Mouse (Mus musculus) frontal cortex, postnatal 14 days (tissue): ENCODE measurements at regions not wholly inside any gene's neighbourhood (a gene's known extent, or its start where the extent isn't known, plus 50 kb on each side); places are given as distances from the start of the nearest gene placed in this dataset.
"Not testable (repeated sequence)": the region's sequence is repeated elsewhere in the genome, so short reads cannot be mapped to it uniquely, and the experiment has no call there.

Experiments used
- DNase-seq, 2 experiments: peaks; one replicate each; pipeline ENCODE4 v3.0.0; 2022; ENCODE audit warnings: low spot score in 2 of 2

DNA sequence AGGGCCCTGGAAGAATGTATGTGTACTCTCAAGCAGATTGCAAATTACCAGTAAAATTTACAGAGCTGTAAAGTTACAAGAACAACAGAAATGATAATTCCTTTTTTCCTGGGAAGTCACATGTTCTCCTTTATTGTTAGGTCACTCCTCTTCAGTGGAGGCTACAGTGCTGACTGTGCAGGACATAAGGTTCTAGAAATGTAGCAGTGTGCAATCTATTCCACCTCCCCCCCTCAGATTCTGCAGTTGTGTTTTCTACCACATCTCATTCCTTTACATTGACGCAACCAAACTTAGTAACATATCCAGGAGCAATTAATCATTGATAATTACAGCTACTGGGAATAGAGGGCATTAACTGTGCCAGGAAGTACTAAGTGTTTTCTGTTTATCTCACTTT is 385.3 kb upstream of the Tnc start:
- DNase-seq = no peak

DNA sequence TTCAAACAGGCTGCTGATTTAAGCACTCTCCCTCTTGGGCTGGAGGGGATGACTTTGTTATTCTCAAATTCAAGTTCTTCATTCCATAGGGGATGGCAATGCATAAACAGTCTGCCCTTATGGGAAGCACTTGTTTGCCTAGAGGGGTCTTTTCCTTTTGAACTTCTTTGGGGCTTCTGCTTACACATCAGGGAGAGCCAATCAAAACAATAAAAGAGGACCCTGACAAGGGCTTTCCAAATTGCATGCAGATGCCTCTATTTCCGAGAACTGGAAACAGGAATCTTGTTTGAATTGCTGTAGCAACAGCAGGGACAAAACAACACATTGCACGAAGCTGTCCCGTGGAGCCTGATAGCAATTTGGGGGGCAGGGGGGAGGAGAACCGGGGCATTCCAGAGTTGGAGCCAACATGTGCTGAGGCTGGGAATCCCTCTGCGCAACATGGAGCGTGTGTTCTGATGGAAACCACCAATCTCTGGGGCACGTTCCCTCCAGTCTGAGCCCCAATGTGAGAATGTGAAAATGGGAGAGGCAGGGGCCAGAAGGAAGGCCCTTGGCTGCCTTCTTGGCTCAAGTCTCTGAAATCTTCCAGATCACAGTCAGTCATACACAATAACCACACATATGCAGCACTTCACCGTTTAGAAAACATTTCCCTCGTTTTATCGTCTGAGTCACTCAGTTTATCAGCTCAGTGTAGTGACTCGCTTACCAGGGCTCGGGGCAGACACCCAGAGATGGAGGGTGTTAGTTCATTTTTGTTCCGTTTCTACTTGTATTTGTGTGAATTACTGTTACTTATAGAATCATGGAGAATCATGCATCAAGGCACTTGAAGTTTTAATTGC is 391.2 kb upstream of the Tnc start:
- DNase-seq = no peak

GRCm38 (mm10) chr4:64451442-64451841 is 404.6 kb upstream of the Tnc start:
- no peak for DNase-seq

GRCm38 (mm10) chr4:64451946-64452345 is 405.1 kb upstream of the Tnc start:
- no peak for DNase-seq

GRCm38 (mm10) chr4:64492260-64492962 is 445.6 kb upstream of the Tnc start:
- no peak for DNase-seq

DNA sequence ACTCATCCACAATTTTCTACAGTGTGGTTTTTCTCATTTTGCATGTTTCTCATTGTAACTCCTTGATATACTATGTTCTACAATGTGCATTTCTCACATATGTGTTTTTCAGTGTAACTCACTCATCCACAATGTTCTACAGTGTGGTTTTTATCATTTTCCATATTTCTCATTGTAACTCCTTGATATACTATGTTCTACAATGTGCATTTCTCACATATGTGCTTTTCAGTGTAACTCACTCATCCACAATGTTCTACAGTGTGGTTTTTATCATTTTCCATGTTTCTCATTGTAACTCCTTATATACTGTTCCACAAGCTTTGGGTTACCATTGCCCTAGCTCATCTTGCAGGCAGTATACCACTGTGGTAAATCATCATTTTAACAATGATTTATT is 450.9 kb upstream of the Tnc start:
- not testable (repeated sequence) for DNase-seq

DNA sequence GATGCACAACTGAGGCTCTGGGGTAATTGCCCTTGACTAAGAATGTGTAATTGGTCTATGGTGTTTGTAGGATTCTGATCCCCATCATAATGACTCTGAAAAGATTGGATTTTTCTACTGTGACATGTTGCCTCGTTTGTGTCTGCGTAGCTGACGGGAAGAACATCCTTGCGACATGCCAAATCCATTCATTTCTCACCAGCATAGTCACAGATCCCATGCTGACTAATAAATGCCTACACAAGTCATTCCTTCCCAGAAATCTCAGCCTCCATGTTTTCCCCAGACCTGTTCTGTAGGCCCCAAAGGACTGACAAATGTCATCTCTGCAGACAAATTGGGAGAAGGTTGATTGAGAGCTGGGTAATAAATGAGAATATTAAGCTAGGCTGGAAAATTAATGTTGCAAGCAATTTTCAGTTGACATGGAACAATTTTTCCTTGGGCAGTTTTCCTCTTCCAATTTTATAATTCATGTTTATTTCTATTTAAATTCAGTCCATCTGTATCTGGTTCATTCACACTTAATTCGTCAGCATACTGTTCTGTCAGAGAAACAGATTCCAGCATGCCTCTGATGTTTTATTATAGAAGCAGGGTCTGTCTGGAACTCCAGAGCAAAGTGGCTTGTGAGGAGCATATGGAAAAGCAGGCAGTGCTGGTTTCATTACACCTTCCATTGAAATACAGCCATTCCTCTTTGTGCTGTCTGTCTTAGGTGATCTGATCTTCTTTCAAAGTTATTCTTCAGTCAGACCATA is 454.0 kb upstream of the Tnc start:
- no peak for DNase-seq

DNA sequence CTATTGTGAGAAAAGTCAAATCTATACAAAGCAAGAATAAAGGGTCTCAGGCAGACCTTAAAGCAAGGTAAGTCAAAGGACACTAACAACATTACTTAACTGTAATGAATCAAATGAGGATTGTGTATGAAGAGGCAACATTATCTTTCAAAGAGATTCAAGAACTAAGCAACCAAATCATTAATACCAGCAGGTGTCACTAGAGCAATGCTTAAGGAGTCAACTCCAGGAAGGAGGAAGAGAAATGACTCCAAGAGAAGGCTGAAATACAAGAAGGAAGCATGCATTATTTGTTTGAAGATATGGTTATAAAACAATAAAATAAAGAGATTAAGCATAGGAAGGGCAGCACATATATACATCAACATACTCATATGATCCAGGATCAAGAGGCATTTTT is 475.1 kb upstream of the Tnc start:
- no peak for DNase-seq

GRCm38 (mm10) chr4:64527724-64528332 is 481.0 kb upstream of the Tnc start:
- no peak for DNase-seq

DNA sequence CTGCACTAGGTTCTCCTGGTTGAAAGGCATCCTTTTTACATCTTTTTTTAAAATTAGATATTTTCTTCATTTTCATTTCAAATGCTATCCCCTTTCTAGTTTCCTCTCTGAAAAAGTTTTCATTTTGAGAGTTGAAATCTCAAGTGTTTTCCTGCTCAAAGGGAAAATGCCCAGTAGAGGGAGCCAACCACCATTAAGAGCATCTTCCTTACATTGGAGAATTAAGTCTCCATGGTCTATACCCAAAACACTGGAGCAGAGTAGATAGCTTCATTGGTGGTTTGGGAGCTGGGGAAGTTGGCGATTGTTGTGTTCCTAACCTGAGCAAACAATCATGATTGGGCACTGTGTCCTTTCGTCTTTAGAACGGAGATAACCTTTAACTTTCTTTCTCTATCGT is 483.8 kb upstream of the Tnc start:
- DNase-seq = peak in 1 of 2 experiments; percentile 33

DNA sequence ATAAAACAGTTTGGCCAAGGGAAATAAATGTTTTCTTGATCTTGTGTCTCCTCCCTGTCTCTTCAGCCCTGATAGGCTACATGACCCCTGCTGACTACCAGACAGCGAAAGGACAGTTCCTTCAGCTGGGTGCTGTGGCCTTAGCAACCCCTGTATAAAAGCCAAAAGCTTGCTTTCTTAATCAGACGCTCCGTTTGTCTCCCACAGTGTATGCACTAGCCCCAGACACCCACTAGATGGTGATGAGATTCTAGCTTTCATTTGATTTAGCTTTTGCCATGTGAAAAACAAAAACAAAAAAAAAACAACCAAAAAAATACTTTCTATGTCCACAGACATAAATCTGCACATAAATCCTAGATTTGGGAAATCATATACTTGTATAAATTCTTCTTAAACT is 486.2 kb upstream of the Tnc start:
- peak in 1 of 2 experiments; percentile 10 for DNase-seq

GRCm38 (mm10) chr4:64535554-64536253 is 488.9 kb upstream of the Tnc start:
- no peak for DNase-seq

GRCm38 (mm10) chr4:64538009-64538408 is 491.2 kb upstream of the Tnc start:
- DNase-seq = no peak

- DNase-seq = no peak
These were observed 497.9 kb upstream of the Tnc start for GRCm38 (mm10) chr4:64544576-64545185.

- no peak for DNase-seq
These were observed 499.6 kb upstream of the Tnc start for GRCm38 (mm10) chr4:64546386-64546785.

DNA sequence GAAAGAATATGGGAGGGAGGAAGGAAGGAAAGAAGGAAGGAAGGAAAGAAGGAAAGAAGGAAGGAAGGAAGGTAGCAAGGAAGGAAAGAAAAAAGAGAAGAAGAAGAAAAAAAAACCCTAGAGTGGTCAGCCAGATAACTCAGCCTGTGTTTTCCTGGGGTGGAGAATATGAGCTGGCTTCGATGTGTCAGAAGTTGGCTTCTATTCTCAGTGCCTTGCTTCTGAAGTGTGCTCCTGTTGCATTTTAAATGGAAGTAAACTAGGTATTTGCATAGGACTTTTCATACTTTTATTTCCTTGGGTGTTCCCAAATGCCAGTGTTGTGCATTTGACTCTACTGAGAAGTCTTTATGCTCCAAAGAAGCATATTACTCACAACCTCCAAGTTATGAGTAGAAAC is 515.7 kb upstream of the Tnc start:
- no peak for DNase-seq

DNA sequence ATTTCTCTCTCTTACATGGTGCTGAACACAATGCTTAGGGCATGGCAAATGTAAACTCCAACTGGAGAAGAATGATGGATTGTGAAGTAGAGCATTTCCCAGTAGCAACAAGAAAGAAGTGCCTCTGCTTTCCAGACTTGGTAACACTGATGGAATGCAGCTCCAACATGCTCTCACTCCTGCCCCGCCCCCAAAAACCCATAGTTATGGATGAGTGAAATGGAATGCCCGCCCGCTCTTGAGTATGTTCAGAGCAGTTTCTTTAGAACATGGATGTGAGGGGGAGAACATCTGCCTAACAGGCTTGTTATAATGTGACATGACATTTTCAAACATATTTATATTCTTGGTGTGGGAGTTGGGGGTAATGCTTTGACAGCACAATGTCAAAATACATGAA is 517.2 kb upstream of the Tnc start:
- no peak for DNase-seq

DNA sequence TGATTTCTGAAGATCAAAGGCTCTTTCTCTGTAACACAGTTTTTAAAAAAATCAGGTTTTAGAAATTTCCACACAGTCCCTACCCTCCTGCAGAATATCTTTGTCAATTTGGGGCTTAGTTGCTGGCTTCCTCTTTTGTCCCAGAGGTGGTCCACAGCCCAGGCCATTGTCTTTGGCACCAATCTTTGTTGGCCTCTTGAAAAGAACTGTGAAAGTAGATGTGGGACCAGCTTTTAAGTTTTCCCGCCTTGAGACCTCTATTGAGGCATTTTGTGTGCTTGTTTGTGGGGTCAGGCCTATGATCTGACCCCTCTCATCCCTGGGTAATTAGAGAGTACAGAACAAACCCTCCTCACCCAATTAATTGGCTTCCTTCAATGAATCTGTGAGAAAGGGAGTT is 523.9 kb upstream of the Tnc start:
- no peak for DNase-seq

GRCm38 (mm10) chr4:64575901-64576300 is 529.1 kb upstream of the Tnc start:
- no peak for DNase-seq

- no peak for DNase-seq
These were observed 528.9 kb upstream of the Pappa start for GRCm38 (mm10) chr4:64595014-64595599.

DNA sequence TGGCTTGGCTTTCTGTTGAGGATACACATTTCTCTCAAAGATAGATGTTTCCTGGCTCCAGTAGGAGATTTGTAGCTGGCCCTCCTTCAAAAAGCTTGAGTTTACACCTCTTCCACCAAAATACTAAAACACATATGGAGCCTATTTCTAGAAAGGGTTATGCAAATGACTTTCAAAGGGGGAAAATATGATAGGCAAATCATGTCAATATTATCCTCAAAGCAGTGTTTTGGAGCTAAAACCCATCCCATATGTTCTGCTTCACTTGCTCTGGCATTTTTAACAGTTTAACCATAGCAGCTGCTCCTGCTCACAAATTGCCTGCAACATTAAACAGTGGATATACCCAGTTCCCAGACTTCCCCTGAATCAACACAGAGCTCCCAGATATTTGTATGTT is 525.5 kb upstream of the Pappa start:
- DNase-seq = no peak
